Mouse (Mus musculus) erythroblast, embryonic 14.5 days (primary cell): ENCODE data around the gene Stk11. TPM values are rescaled to one million over a fixed set of nuclear protein-coding genes. Genes with fewer than 3 reads are reported as not detected.

Experiments
- H3K27me3 ChIP-seq: 2 replicates; pipeline ENCODE4 v1.6.1; 2012; ENCODE audit warnings: inconsistent platforms; ENCODE audit not compliant: control insufficient read depth
- H3K36me3 ChIP-seq: 2 replicates; pipeline ENCODE4 v1.6.1; 2012; ENCODE audit warnings: mild to moderate bottlenecking, inconsistent platforms; ENCODE audit not compliant: control insufficient read depth
- H3K4me1 ChIP-seq: 2 replicates; pipeline ENCODE4 v1.6.1; 2012; ENCODE audit warnings: inconsistent platforms; ENCODE audit not compliant: control insufficient read depth
- H3K4me3 ChIP-seq: replicated peaks from 2 replicates; pipeline ENCODE3; 2012; ENCODE audit warnings: moderate library complexity, mild to moderate bottlenecking, inconsistent platforms
- H3K9me3 ChIP-seq: 2 replicates; pipeline ENCODE4 v1.6.1; 2012; ENCODE audit warnings: low read length, inconsistent platforms, mixed read lengths; ENCODE audit not compliant: control insufficient read depth
- GATA1 ChIP-seq: IDR thresholded peaks from 2 replicates; pipeline ENCODE4 v1.6.1; 2012; ENCODE audit warnings: low read length, inconsistent platforms, mixed read lengths
- TAL1 ChIP-seq: IDR thresholded peaks from 3 replicates; pipeline ENCODE4 v1.6.1; 2012; ENCODE audit warnings: low read length, inconsistent platforms, mixed read lengths
- polyA plus RNA-seq: library from polyadenylated mRNA; stranded (reverse); fragments of >175 nt; gene quantifications from 2 replicates; pipeline ENCODE4 v1.2.3, GENCODE M21; 2012

Gene Stk11
- polyA plus RNA-seq, 1 experiment, result 69.2 TPM

GRCm38 (mm10) chr10:80117736-80118135, 2.1 kb downstream of the Stk11 start:
- peaks cover 66% of the 10 kb centered on the region for H3K36me3 ChIP-seq
- peak overlapping the region; percentile 79 for H3K4me3 ChIP-seq
- no peaks in the 10 kb centered on the region for H3K27me3 ChIP-seq
- H3K9me3 ChIP-seq, result peaks cover 9% of the 10 kb centered on the region
- no peak for TF ChIP-seq TAL1
- TF ChIP-seq GATA1, result no peak
- peaks cover 78% of the 10 kb centered on the region for H3K4me1 ChIP-seq

- Histone ChIP-seq H3K4me1 (peaks cover 78% of the 10 kb centered on the region), H3K9me3 (peaks cover 9% of the 10 kb centered on the region), H3K4me3 (peak overlapping the region; percentile 79), H3K36me3 (peaks cover 71% of the 10 kb centered on the region), H3K27me3 (no peaks in the 10 kb centered on the region)
- TF ChIP-seq TAL1, result no peak
- TF ChIP-seq GATA1, result no peak
Observed at GRCm38 (mm10) chr10:80118552-80118951, 2.9 kb downstream of the Stk11 start.

GRCm38 (mm10) chr10:80120146-80120545, 4.5 kb downstream of the Stk11 start:
- H3K4me3 ChIP-seq, result peak overlapping the region; percentile 45
- peaks cover 87% of the 10 kb centered on the region for H3K36me3 ChIP-seq
- H3K27me3 ChIP-seq, result no peaks in the 10 kb centered on the region
- TF ChIP-seq TAL1, result no peak
- no peak for TF ChIP-seq GATA1
- H3K9me3 ChIP-seq, result peaks cover 9% of the 10 kb centered on the region
- peaks cover 78% of the 10 kb centered on the region for H3K4me1 ChIP-seq

GRCm38 (mm10) chr10:80121639-80122038, 6.0 kb downstream of the Stk11 start:
- Histone ChIP-seq H3K4me3 (peak overlapping the region; percentile 19), H3K36me3 (peaks cover 100% of the 10 kb centered on the region), H3K27me3 (no peaks in the 10 kb centered on the region), H3K4me1 (peaks cover 92% of the 10 kb centered on the region), H3K9me3 (peaks cover 9% of the 10 kb centered on the region)
- TF ChIP-seq TAL1 (no peak), GATA1 (no peak)

- TF ChIP-seq TAL1 (peak; percentile 73), GATA1 (peak; percentile 42; the same call in 1 of the 2 replicates)
- Histone ChIP-seq H3K27me3 (no peaks in the 10 kb centered on the region), H3K36me3 (peaks cover 100% of the 10 kb centered on the region), H3K4me1 (peaks cover 97% of the 10 kb centered on the region), H3K9me3 (peaks cover 9% of the 10 kb centered on the region), H3K4me3 (peak overlapping the region; percentile 51)
Observed at GRCm38 (mm10) chr10:80123932-80124562, 8.4 kb downstream of the Stk11 start.

- H3K27me3 ChIP-seq, result no peaks in the 10 kb centered on the region; the same call in 1 of the 2 replicates
- TF ChIP-seq TAL1, result no peak
- TF ChIP-seq GATA1, result no peak
- H3K4me3 ChIP-seq, result no peak overlapping the region
- peaks cover 12% of the 10 kb centered on the region for H3K9me3 ChIP-seq
- peaks cover 90% of the 10 kb centered on the region for H3K4me1 ChIP-seq
- peaks cover 99% of the 10 kb centered on the region for H3K36me3 ChIP-seq
Observed at GRCm38 (mm10) chr10:80127920-80128319, 12.3 kb downstream of the Stk11 start.

GRCm38 (mm10) chr10:80129846-80130245, 14.2 kb downstream of the Stk11 start:
- peaks cover 12% of the 10 kb centered on the region for H3K9me3 ChIP-seq
- peaks cover 88% of the 10 kb centered on the region for H3K36me3 ChIP-seq
- H3K4me1 ChIP-seq, result peaks cover 79% of the 10 kb centered on the region
- peaks cover 7% of the 10 kb centered on the region for H3K27me3 ChIP-seq
- TF ChIP-seq GATA1 (no peak), TAL1 (no peak)
- no peak overlapping the region for H3K4me3 ChIP-seq

GRCm38 (mm10) chr10:80130403-80131031, 14.9 kb downstream of the Stk11 start:
- Histone ChIP-seq H3K27me3 (peaks cover 14% of the 10 kb centered on the region), H3K4me3 (no peak overlapping the region), H3K9me3 (peaks cover 12% of the 10 kb centered on the region), H3K4me1 (peaks cover 75% of the 10 kb centered on the region), H3K36me3 (peaks cover 83% of the 10 kb centered on the region)
- TF ChIP-seq TAL1 (no peak), GATA1 (no peak)

- Histone ChIP-seq H3K36me3 (peaks cover 74% of the 10 kb centered on the region), H3K27me3 (peaks cover 23% of the 10 kb centered on the region), H3K4me3 (no peak overlapping the region), H3K9me3 (peaks cover 14% of the 10 kb centered on the region), H3K4me1 (peaks cover 67% of the 10 kb centered on the region)
- TF ChIP-seq TAL1 (no peak), GATA1 (no peak)
Observed at GRCm38 (mm10) chr10:80131316-80131951, 15.8 kb downstream of the Stk11 start.
